Mouse (Mus musculus) limb, embryonic 14.5 days (tissue): ENCODE measurements around the gene Hnrnpu. TPM values are rescaled to one million over a fixed set of nuclear protein-coding genes. Genes with fewer than 3 reads are reported as not detected.

Source experiments
- ATAC-seq: fragments of 200-750 bp; cut with Nextera tagmentation; 2 replicates; pipeline ENCODE4 v1.8.0; 2017; ENCODE audit warnings: low read depth, moderate number of reproducible peaks, moderate TSS enrichment; ENCODE audit not compliant: low FRiP score
- DNase-seq: peaks from one replicate; pipeline ENCODE4 v3.0.0-alpha.2; 2015; ENCODE audit warnings: low spot score
- H3K27ac ChIP-seq: fragments of 300-500 bp; sonication (generic); replicated peaks from 2 replicates; pipeline ENCODE4 v1.5.1; 2014; ENCODE audit warnings: low read depth, mild to moderate bottlenecking, low read length, moderate library complexity, mixed read lengths
- H3K27me3 ChIP-seq: fragments of 300-500 bp; sonication (generic); 2 replicates; pipeline ENCODE4 v1.6.1; 2014; ENCODE audit warnings: low read length, mixed read lengths; ENCODE audit not compliant: control insufficient read depth, insufficient read depth
- H3K36me3 ChIP-seq: fragments of 300-500 bp; sonication (generic); 2 replicates; pipeline ENCODE4 v1.6.1; 2014; ENCODE audit warnings: mild to moderate bottlenecking, low read length, moderate library complexity, mixed read lengths; ENCODE audit not compliant: control insufficient read depth, insufficient read depth
- H3K4me1 ChIP-seq: fragments of 300-500 bp; sonication (generic); 2 replicates; pipeline ENCODE4 v1.6.1; 2014; ENCODE audit warnings: antibody characterized with exemption, low read length, mixed read lengths; ENCODE audit not compliant: control insufficient read depth, insufficient read depth
- H3K4me2 ChIP-seq: fragments of 300-500 bp; sonication (generic); replicated peaks from 2 replicates; pipeline ENCODE4 v1.6.1; 2014; ENCODE audit warnings: low read depth, mild to moderate bottlenecking, low read length, moderate library complexity; ENCODE audit not compliant: severe bottlenecking
- H3K4me3 ChIP-seq: fragments of 300-500 bp; sonication (generic); replicated peaks from 2 replicates; pipeline ENCODE4 v1.5.1; 2014; ENCODE audit warnings: low read length
- H3K9ac ChIP-seq: fragments of 300-500 bp; sonication (generic); 2 replicates; pipeline ENCODE4 v1.6.1; 2014; ENCODE audit warnings: mild to moderate bottlenecking, low read depth, low read length, moderate library complexity; ENCODE audit not compliant: severe bottlenecking
- H3K9me3 ChIP-seq: fragments of 300-500 bp; sonication (generic); 2 replicates; pipeline ENCODE4 v1.6.1; 2016; ENCODE audit warnings: low read length; ENCODE audit not compliant: control insufficient read depth
- POLR2A ChIP-seq: fragments of 200-500 bp; IDR thresholded peaks from 2 replicates; pipeline ENCODE4 v1.8.0; 2012; ENCODE audit warnings: inconsistent platforms, mild to moderate bottlenecking, moderate library complexity, borderline replicate concordance; ENCODE audit not compliant: insufficient read depth, insufficient read length; ENCODE audit errors: extremely low read depth
- WGBS: fragments of 180-500 bp; shearing (Covaris S2); extraction: QIAGEN DNeasy Blood & Tissue Kit; methylation state at CpG from one replicate; pipeline ENCODE4 v1.1.7; 2014; 5-methylcytosine and 5-hydroxymethylcytosine counted together
- microRNA-seq: library from miRNA; unstranded; fragments of <30 nt; microRNA quantifications from one replicate; pipeline ENCODE4, GENCODE M21; 2016
- polyA plus RNA-seq, 2 experiments: library from polyadenylated mRNA; depleted of rRNA in 1 of 2; stranded (reverse) in 1 of 2; unstranded in 1 of 2; fragments of >200 nt; fragmentation: Nextera tagmentation in 1 of 2; extraction: Ambion mirVana in 1 of 2; gene quantifications; 2 replicates each; pipeline versions ENCODE4 v1.2.1 to v1.2.3; 2012 to 2014

Gene Hnrnpu
- polyA plus RNA-seq, 2 experiments: 379 to 393 TPM

DNA sequence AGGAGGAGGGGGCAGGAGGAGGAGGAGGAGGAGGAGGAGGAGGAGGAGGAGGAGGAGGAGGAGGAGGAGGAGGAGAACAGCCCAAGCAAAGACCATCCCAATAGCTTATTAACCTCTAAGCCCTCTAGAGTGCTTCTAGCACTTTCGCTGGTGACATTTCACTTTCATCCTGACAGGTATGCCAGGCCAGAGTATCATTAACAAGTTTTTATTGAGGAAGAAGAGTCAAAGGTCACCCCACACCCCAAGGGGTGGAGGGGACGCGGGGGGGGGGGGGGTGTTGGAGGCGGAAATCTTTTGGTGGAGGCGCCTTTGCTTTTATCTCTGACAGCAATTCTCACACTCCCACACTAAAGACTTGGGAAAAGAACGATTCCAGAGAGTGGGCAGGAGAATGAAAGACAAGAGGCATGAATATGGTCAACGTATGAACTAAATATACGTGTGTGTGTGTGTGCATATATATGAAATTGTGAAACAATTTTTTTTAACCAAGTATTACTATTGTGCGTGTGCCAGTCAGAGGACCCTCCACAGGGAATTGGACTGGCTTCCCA, 62.3 kb downstream of the Hnrnpu start:
- DNase-seq (no peak), ATAC-seq (no peak)
- 12% methylated on average over 9 of the region's 9 CpGs for WGBS
- Histone ChIP-seq H3K27me3 (no peaks in the 10 kb centered on the region), H3K9ac (no peak overlapping the region), H3K4me2 (peak overlapping the region; percentile 72), H3K27ac (no peak overlapping the region), H3K36me3 (no peaks in the 10 kb centered on the region), H3K4me3 (peak overlapping the region; percentile 67), H3K9me3 (no peaks in the 10 kb centered on the region), H3K4me1 (peaks cover 3% of the 10 kb centered on the region; the same call in 1 of the 2 replicates)
- TF ChIP-seq POLR2A: no peak

Small RNA genes lying within 50 kb of the gene (microRNA-seq; reads per million reads assigned to microRNA genes)
- not detected for gene Gm27458

Other genes with a start within 250 kb of the Hnrnpu start
- gene Desi2, start 150.4 kb downstream of the Hnrnpu start, polyA plus RNA-seq (2012; rRNA removed): 15.8 and 17.0 TPM in 2 replicates
- 23.5 and 26.5 TPM in 2 replicates for gene Desi2, start 150.4 kb downstream of the Hnrnpu start, polyA plus RNA-seq (2014; fragmentation: Nextera tagmentation; extraction: Ambion mirVana)
- gene Cox20, start 18.7 kb downstream of the Hnrnpu start, polyA plus RNA-seq (2012; rRNA removed): 53.3 and 72.8 TPM in 2 replicates
- gene Cox20, start 18.7 kb downstream of the Hnrnpu start, polyA plus RNA-seq (2014; fragmentation: Nextera tagmentation; extraction: Ambion mirVana): 116 and 118 TPM in 2 replicates
- 0.99 and 1.4 TPM in 2 replicates for gene Efcab2, start 68.3 kb upstream of the Hnrnpu start, polyA plus RNA-seq (2012; rRNA removed)
- 2.7 and 5.2 TPM in 2 replicates for gene Efcab2, start 68.3 kb upstream of the Hnrnpu start, polyA plus RNA-seq (2014; fragmentation: Nextera tagmentation; extraction: Ambion mirVana)
- gene Kif26b, start 191.3 kb upstream of the Hnrnpu start, polyA plus RNA-seq (2012; rRNA removed): 8.8 and 11.0 TPM in 2 replicates
- gene Kif26b, start 191.3 kb upstream of the Hnrnpu start, polyA plus RNA-seq (2014; fragmentation: Nextera tagmentation; extraction: Ambion mirVana): 8.7 and 11.2 TPM in 2 replicates